Mouse (Mus musculus) forebrain, embryonic 16.5 days (tissue): ENCODE measurements around the gene Nlgn1. TPM values are rescaled to one million over a fixed set of nuclear protein-coding genes. Genes with fewer than 3 reads are reported as not detected.

ENCODE experiments used
- ATAC-seq: fragments of 200-750 bp; cut with Nextera tagmentation; 2 replicates; pipeline ENCODE4 v1.8.0; 2017; ENCODE audit warnings: mild to moderate bottlenecking, moderate library complexity
- H3K27ac ChIP-seq: fragments of 300-500 bp; sonication (generic); 2 replicates; pipeline ENCODE4 v1.5.1; 2014; ENCODE audit warnings: low read length, control low read depth
- H3K27me3 ChIP-seq: fragments of 300-500 bp; sonication (generic); replicated peaks from 2 replicates; pipeline ENCODE4 v1.6.1; 2014; ENCODE audit warnings: low read length; ENCODE audit not compliant: control insufficient read depth, insufficient read depth
- H3K36me3 ChIP-seq: fragments of 300-500 bp; sonication (generic); 2 replicates; pipeline ENCODE4 v1.6.1; 2014; ENCODE audit not compliant: control insufficient read depth, insufficient read depth
- H3K4me1 ChIP-seq: fragments of 300-500 bp; sonication (generic); replicated peaks from 2 replicates; pipeline ENCODE4 v1.6.1; 2014; ENCODE audit warnings: low read length; ENCODE audit not compliant: control insufficient read depth, insufficient read depth
- H3K4me2 ChIP-seq: fragments of 300-500 bp; sonication (generic); 2 replicates; pipeline ENCODE4 v1.6.1; 2014; ENCODE audit warnings: mild to moderate bottlenecking, low read length, control low read depth
- H3K4me3 ChIP-seq: fragments of 300-500 bp; sonication (generic); replicated peaks from 2 replicates; pipeline ENCODE4 v1.5.1; 2014; ENCODE audit warnings: mild to moderate bottlenecking, low read length, control low read depth
- H3K9ac ChIP-seq: fragments of 300-500 bp; sonication (generic); replicated peaks from 2 replicates; pipeline ENCODE4 v1.6.1; 2014; ENCODE audit warnings: low read depth, low read length, control low read depth
- H3K9me3 ChIP-seq: fragments of 300-500 bp; sonication (generic); 2 replicates; pipeline ENCODE4 v1.6.1; 2016; ENCODE audit warnings: low read length; ENCODE audit not compliant: control insufficient read depth
- WGBS: fragments of 180-500 bp; shearing (Covaris S2); extraction: QIAGEN DNeasy Blood & Tissue Kit; methylation state at CpG from one replicate; pipeline ENCODE4 v1.1.7; 2014; 5-methylcytosine and 5-hydroxymethylcytosine counted together
- polyA plus RNA-seq: library from polyadenylated mRNA; unstranded; fragments of >200 nt; fragmentation: Nextera tagmentation; extraction: Ambion mirVana; gene quantifications from 2 replicates; pipeline ENCODE4 v1.2.1, GENCODE M21; 2015

Nlgn1 gene
- polyA plus RNA-seq, 1 experiment from 2014 or later, result 33.8 TPM

- 88% methylated on average over 3 of the region's 3 CpGs for WGBS
- Histone ChIP-seq H3K27ac (no peak overlapping the region), H3K9me3 (no peaks in the 10 kb centered on the region), H3K27me3 (no peaks in the 10 kb centered on the region), H3K4me1 (no peaks in the 10 kb centered on the region), H3K9ac (no peak overlapping the region), H3K4me2 (no peak overlapping the region), H3K4me3 (no peak overlapping the region), H3K36me3 (no peaks in the 10 kb centered on the region)
- no peak for ATAC-seq
These were observed 108.8 kb downstream of the Nlgn1 start for GRCm38 (mm10) chr3:26223500-26223899.

GRCm38 (mm10) chr3:26216231-26216630, 116.0 kb downstream of the Nlgn1 start:
- Histone ChIP-seq H3K4me2 (no peak overlapping the region), H3K9me3 (no peaks in the 10 kb centered on the region), H3K4me1 (no peaks in the 10 kb centered on the region), H3K27ac (no peak overlapping the region), H3K27me3 (no peaks in the 10 kb centered on the region), H3K36me3 (no peaks in the 10 kb centered on the region), H3K4me3 (no peak overlapping the region), H3K9ac (no peak overlapping the region)
- 63% methylated on average over 5 of the region's 5 CpGs for WGBS
- no peak for ATAC-seq

GRCm38 (mm10) chr3:26202702-26203101, 129.6 kb downstream of the Nlgn1 start:
- Histone ChIP-seq H3K27me3 (no peaks in the 10 kb centered on the region), H3K9ac (no peak overlapping the region), H3K9me3 (no peaks in the 10 kb centered on the region), H3K4me1 (no peaks in the 10 kb centered on the region), H3K27ac (no peak overlapping the region), H3K4me3 (no peak overlapping the region), H3K36me3 (no peaks in the 10 kb centered on the region), H3K4me2 (no peak overlapping the region)
- ATAC-seq, result no peak
- 89% methylated on average over 3 of the region's 3 CpGs for WGBS

- Histone ChIP-seq H3K27me3 (no peaks in the 10 kb centered on the region), H3K4me2 (no peak overlapping the region), H3K36me3 (no peaks in the 10 kb centered on the region), H3K9me3 (no peaks in the 10 kb centered on the region), H3K4me1 (no peaks in the 10 kb centered on the region), H3K4me3 (no peak overlapping the region), H3K9ac (no peak overlapping the region), H3K27ac (no peak overlapping the region)
- no peak for ATAC-seq
- 90% methylated on average over 1 of the region's 1 CpGs for WGBS
These were observed 130.8 kb downstream of the Nlgn1 start for GRCm38 (mm10) chr3:26201410-26201809.

GRCm38 (mm10) chr3:26194970-26195369, 137.3 kb downstream of the Nlgn1 start:
- no peaks in the 10 kb centered on the region for H3K36me3 ChIP-seq
- no peak overlapping the region for H3K4me3 ChIP-seq
- no peak overlapping the region for H3K4me2 ChIP-seq
- no peak overlapping the region for H3K9ac ChIP-seq
- no peaks in the 10 kb centered on the region for H3K9me3 ChIP-seq
- no peak for ATAC-seq
- WGBS, result 80% methylated on average over 2 of the region's 2 CpGs
- H3K4me1 ChIP-seq, result no peaks in the 10 kb centered on the region
- H3K27me3 ChIP-seq, result no peaks in the 10 kb centered on the region
- H3K27ac ChIP-seq, result no peak overlapping the region

- Histone ChIP-seq H3K4me2 (no peak overlapping the region), H3K9me3 (no peaks in the 10 kb centered on the region), H3K4me1 (no peaks in the 10 kb centered on the region), H3K27me3 (no peaks in the 10 kb centered on the region), H3K36me3 (no peaks in the 10 kb centered on the region), H3K9ac (no peak overlapping the region), H3K4me3 (no peak overlapping the region), H3K27ac (no peak overlapping the region)
- WGBS, result 94% methylated on average over 3 of the region's 3 CpGs
- no peak for ATAC-seq
These were observed 151.2 kb downstream of the Nlgn1 start for GRCm38 (mm10) chr3:26181013-26181412.

- no peaks in the 10 kb centered on the region for H3K36me3 ChIP-seq
- no peak overlapping the region for H3K4me2 ChIP-seq
- ATAC-seq, result no peak
- 75% methylated on average over 4 of the region's 4 CpGs for WGBS
- H3K9me3 ChIP-seq, result no peaks in the 10 kb centered on the region
- no peaks in the 10 kb centered on the region for H3K27me3 ChIP-seq
- no peak overlapping the region for H3K27ac ChIP-seq
- H3K4me1 ChIP-seq, result peaks cover 4% of the 10 kb centered on the region; the same call in 1 of the 2 replicates
- H3K9ac ChIP-seq, result no peak overlapping the region
- H3K4me3 ChIP-seq, result no peak overlapping the region
These were observed 156.9 kb downstream of the Nlgn1 start for GRCm38 (mm10) chr3:26175371-26175770.

- ATAC-seq, result no peak
- WGBS, result 43% methylated on average over 5 of the region's 5 CpGs
- H3K4me2 ChIP-seq, result no peak overlapping the region
- peaks cover 4% of the 10 kb centered on the region; the same call in 1 of the 2 replicates for H3K4me1 ChIP-seq
- H3K36me3 ChIP-seq, result no peaks in the 10 kb centered on the region
- H3K9ac ChIP-seq, result no peak overlapping the region
- H3K4me3 ChIP-seq, result no peak overlapping the region
- no peaks in the 10 kb centered on the region for H3K9me3 ChIP-seq
- H3K27ac ChIP-seq, result no peak overlapping the region
- no peaks in the 10 kb centered on the region for H3K27me3 ChIP-seq
These were observed 158.0 kb downstream of the Nlgn1 start for GRCm38 (mm10) chr3:26174257-26174656.

- Histone ChIP-seq H3K9ac (no peak overlapping the region), H3K4me1 (peaks cover 4% of the 10 kb centered on the region; the same call in 1 of the 2 replicates), H3K4me2 (no peak overlapping the region), H3K27me3 (no peaks in the 10 kb centered on the region), H3K27ac (no peak overlapping the region), H3K9me3 (no peaks in the 10 kb centered on the region), H3K4me3 (no peak overlapping the region), H3K36me3 (no peaks in the 10 kb centered on the region)
- WGBS, result 12% methylated on average over 3 of the region's 3 CpGs
- peak; percentile 90 for ATAC-seq
These were observed 158.6 kb downstream of the Nlgn1 start for GRCm38 (mm10) chr3:26173613-26174012.

GRCm38 (mm10) chr3:26166711-26167110, 165.5 kb downstream of the Nlgn1 start:
- no peaks in the 10 kb centered on the region for H3K4me1 ChIP-seq
- H3K4me2 ChIP-seq, result no peak overlapping the region
- no peak overlapping the region for H3K4me3 ChIP-seq
- ATAC-seq, result no peak
- H3K27me3 ChIP-seq, result no peaks in the 10 kb centered on the region
- H3K36me3 ChIP-seq, result no peaks in the 10 kb centered on the region
- WGBS, result 80% methylated on average over 8 of the region's 8 CpGs
- no peak overlapping the region for H3K9ac ChIP-seq
- H3K9me3 ChIP-seq, result no peaks in the 10 kb centered on the region
- no peak overlapping the region for H3K27ac ChIP-seq
